ENCODE assay signal across 18 mouse cellular contexts in the genomic region with DNA sequence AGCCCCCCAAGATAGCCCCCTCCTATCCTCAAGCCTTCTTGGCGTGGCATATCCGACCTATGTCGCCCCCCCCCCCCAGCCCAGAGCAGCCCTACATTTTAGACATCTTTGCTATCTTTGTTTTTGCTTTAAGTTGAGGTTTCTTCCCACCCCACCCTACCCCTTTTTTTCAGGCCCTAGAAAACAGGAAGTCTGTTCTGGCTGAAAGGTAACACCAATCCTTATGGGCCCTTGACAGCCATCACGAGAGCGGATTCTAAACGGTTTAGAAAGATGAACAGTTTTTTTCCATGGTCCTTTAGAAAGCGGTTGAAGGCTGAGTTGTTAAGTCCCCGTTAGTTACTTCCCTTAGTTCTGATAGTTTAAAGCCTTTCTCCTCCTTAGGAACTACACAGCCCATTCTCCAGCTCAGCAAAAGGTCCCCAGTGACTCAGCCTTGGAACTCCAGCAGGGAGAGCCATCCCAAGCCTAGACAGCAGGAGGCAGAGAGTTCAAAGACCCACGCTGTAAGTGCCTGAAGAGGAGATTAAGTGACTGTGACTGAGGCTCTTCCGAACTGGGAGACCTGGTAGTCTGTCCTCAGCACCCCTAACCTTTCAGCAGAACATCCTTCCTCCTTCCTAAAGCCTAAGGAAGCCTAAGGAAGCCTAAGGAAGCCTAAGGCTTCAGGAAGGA. TPM values are rescaled to one million over a fixed set of nuclear protein-coding genes. Genes with fewer than 3 reads are reported as not detected.
DNase-seq lines count a peak whose midpoint lies in the region; ATAC-seq and TF ChIP-seq lines count a peak whose summit lies in the region.
"Had no signal": no experiment of that assay in that cellular context is flagged by ENCODE, and none has a peak within 500 bp of the region (broad histone marks: within the 10 kb centered on the region; RNA-seq: fewer than 3 reads in every experiment).

No protein-coding gene starts in this region.

- no peak for TF ChIP-seq POLR2A in ES-Bruce4 (IDR thresholded peaks at IDR 0.05; ENCODE audit: insufficient read depth, low read length)

- TF ChIP-seq CTCF in ES-Bruce4 (IDR thresholded peaks at IDR 0.05; ENCODE audit: low read depth, low read length): no peak

- TF ChIP-seq EP300 in ES-Bruce4 (IDR thresholded peaks at IDR 0.05; ENCODE audit: insufficient read depth, low read depth, low read length): no peak

- no peaks in the 10 kb centered on the region for H3K36me3 ChIP-seq in heart, embryonic 16.5 days (ENCODE audit: control insufficient read depth, insufficient read depth)
- H3K36me3 ChIP-seq in ES-Bruce4 (ENCODE audit: control insufficient read depth, insufficient read depth, low read length, poor library complexity, severe bottlenecking): no peaks in the 10 kb centered on the region
- H3K36me3 ChIP-seq: limb, embryonic 12.5 days; liver, embryonic 15.5 days had no signal

- H3K4me2 ChIP-seq in heart, embryonic 16.5 days (ENCODE audit: low read depth, low read length): no peak overlapping the region
- H3K4me2 ChIP-seq: limb, embryonic 12.5 days; liver, embryonic 15.5 days had no signal

- H3K27ac ChIP-seq in heart, embryonic 16.5 days (ENCODE audit: low read length): peak overlapping the region; percentile 46
- peak overlapping the region; percentile 99 for H3K27ac ChIP-seq in ES-Bruce4 (ENCODE audit: insufficient read depth, low read length)
- H3K27ac ChIP-seq: limb, embryonic 12.5 days; liver, embryonic 15.5 days had no signal

- H3K9me3 ChIP-seq in heart, embryonic 16.5 days (replicated peaks; ENCODE audit: control insufficient read depth, low read length): no peaks in the 10 kb centered on the region
- H3K9me3 ChIP-seq in ES-Bruce4 (replicated peaks; ENCODE audit: control insufficient read depth, insufficient read depth, low read length, poor library complexity, severe bottlenecking): no peaks in the 10 kb centered on the region
- H3K9me3 ChIP-seq: limb, embryonic 12.5 days; liver, embryonic 15.5 days had no signal

- peaks cover 40% of the 10 kb centered on the region for H3K4me1 ChIP-seq in heart, embryonic 16.5 days (ENCODE audit: control insufficient read depth, insufficient read depth, low read length)
- peaks cover 6% of the 10 kb centered on the region for H3K4me1 ChIP-seq in ES-Bruce4 (ENCODE audit: control insufficient read depth, insufficient read depth, low read length)

- H3K4me3 ChIP-seq in heart, embryonic 16.5 days (ENCODE audit: low read length): no peak overlapping the region
- H3K4me3 ChIP-seq in ES-Bruce4 (ENCODE audit: low read depth, low read length): no peak overlapping the region
- H3K4me3 ChIP-seq: limb, embryonic 12.5 days; liver, embryonic 15.5 days had no signal

- ATAC-seq in heart, embryonic 16.5 days (replicated peaks; ENCODE audit: extremely low read depth, insufficient read depth, low FRiP score): no peak
- ATAC-seq: intestine, embryonic 16.5 days had no signal

- no peak overlapping the region for H3K9ac ChIP-seq in heart, embryonic 16.5 days (ENCODE audit: low read length)
- H3K9ac ChIP-seq in ES-Bruce4 (ENCODE audit: low read depth, poor library complexity, severe bottlenecking): peak overlapping the region; percentile 52
- H3K9ac ChIP-seq: limb, embryonic 12.5 days; liver, embryonic 15.5 days had no signal

- intact Hi-C loops in heart, postnatal 36 days (cut with DNase I): no loop called here

- WGBS in heart, embryonic 16.5 days: 71% methylated on average over 10 of the region's 10 CpGs

- DNase-seq in heart, postnatal 36 days: no peak
- DNase-seq in 416B (ENCODE audit: low read depth) (peak; percentile 26), adipocyte (ENCODE audit: low spot score) (peak; percentile 48)
- no peak for DNase-seq in thymus, postnatal 14 days
- no peak for DNase-seq in adrenal gland, postnatal 25 days
- DNase-seq: adrenal gland, adult 2 months; cerebellum, adult 9-10 months; embryo, embryonic 11 days; gastrocnemius, postnatal 14 days; kidney, postnatal 36 days; layer of hippocampus, postnatal 36 days; retina, postnatal 1 day; thymus, adult 18-20 months had no signal

- no peaks in the 10 kb centered on the region for H3K27me3 ChIP-seq in heart, embryonic 16.5 days (ENCODE audit: control insufficient read depth, insufficient read depth, low read length)
- no peaks in the 10 kb centered on the region for H3K27me3 ChIP-seq in ES-Bruce4 (ENCODE audit: control insufficient read depth, insufficient read depth, low read length, poor library complexity, severe bottlenecking)
- H3K27me3 ChIP-seq: limb, embryonic 12.5 days had no signal

RNA-seq across cellular contexts. Expression of gene Dag1, which starts 2.6 kb away (rescaled TPM):
- 136 and 145 TPM in 2 replicates for polyA plus RNA-seq in heart, embryonic 16.5 days (2015; fragmentation: Nextera tagmentation; extraction: Ambion mirVana)
- total RNA-seq in heart, postnatal 36 days (2021): 100 to 1,000 TPM; 320 to 353 TPM
- polyA plus RNA-seq in ES-Bruce4 (2011; ENCODE audit: insufficient read depth, insufficient read length, low read depth, missing spikeins): 116 and 124 TPM in 2 replicates
- total RNA-seq in adrenal gland, postnatal 25 days (2021): 127 and 146 TPM in 2 replicates

RNA-seq across cellular contexts. Expression of gene Nicn1, which starts 23.8 kb away (rescaled TPM):
- 23.7 and 26.9 TPM in 2 replicates for polyA plus RNA-seq in heart, embryonic 16.5 days (2015; fragmentation: Nextera tagmentation; extraction: Ambion mirVana)
- total RNA-seq in heart, postnatal 36 days (2021): 10 to 100 TPM; 21.3 to 21.5 TPM
- polyA plus RNA-seq in ES-Bruce4 (2011; ENCODE audit: insufficient read depth, insufficient read length, low read depth, missing spikeins): 18.3 and 23.1 TPM in 2 replicates
- 17.8 and 22.3 TPM in 2 replicates for total RNA-seq in adrenal gland, postnatal 25 days (2021)

RNA-seq across cellular contexts. Expression of gene Amt, which starts 30.3 kb away (rescaled TPM):
- 8.1 and 8.7 TPM in 2 replicates for polyA plus RNA-seq in heart, embryonic 16.5 days (2015; fragmentation: Nextera tagmentation; extraction: Ambion mirVana)
- 1 to 10 TPM; 4.0 to 5.2 TPM for total RNA-seq in heart, postnatal 36 days (2021)
- polyA plus RNA-seq in ES-Bruce4 (2011; ENCODE audit: insufficient read depth, insufficient read length, low read depth, missing spikeins): 69.2 and 69.3 TPM in 2 replicates
- 5.2 and 7.0 TPM in 2 replicates for total RNA-seq in adrenal gland, postnatal 25 days (2021)

RNA-seq across cellular contexts. Expression of gene Rhoa, which starts 39.5 kb away (rescaled TPM):
- polyA plus RNA-seq in heart, embryonic 16.5 days (2015; fragmentation: Nextera tagmentation; extraction: Ambion mirVana): 372 and 444 TPM in 2 replicates
- total RNA-seq in heart, postnatal 36 days (2021): 100 to 1,000 TPM; 237 to 241 TPM
- 429 and 434 TPM in 2 replicates for polyA plus RNA-seq in ES-Bruce4 (2011; ENCODE audit: insufficient read depth, insufficient read length, low read depth, missing spikeins)
- total RNA-seq in adrenal gland, postnatal 25 days (2021): 358 and 378 TPM in 2 replicates

RNA-seq across cellular contexts. Expression of gene Tcta, which starts 39.6 kb away (rescaled TPM):
- polyA plus RNA-seq in heart, embryonic 16.5 days (2015; fragmentation: Nextera tagmentation; extraction: Ambion mirVana): 32.5 and 34.2 TPM in 2 replicates
- 10 to 100 TPM; 59.3 to 62.3 TPM for total RNA-seq in heart, postnatal 36 days (2021)
- 4.0 and 7.0 TPM in 2 replicates for polyA plus RNA-seq in ES-Bruce4 (2011; ENCODE audit: insufficient read depth, insufficient read length, low read depth, missing spikeins)
- total RNA-seq in adrenal gland, postnatal 25 days (2021): 38.9 and 49.8 TPM in 2 replicates

Comparison
In these comparisons a context has a peak if more than half of its experiments do, and no peak if none do; other contexts are left out.
1. DNase-seq: peak in 416B (single experiment) and adipocyte (single experiment); none in heart, postnatal 36 days (0 of 2), thymus, postnatal 14 days (single experiment) and adrenal gland, postnatal 25 days (single experiment).